Mouse (Mus musculus) liver, embryonic 14.5 days (tissue): Measurements from ENCODE around the gene Wasl. TPM values are rescaled to one million over a fixed set of nuclear protein-coding genes. Genes with fewer than 3 reads are reported as not detected.

Experiments
- ATAC-seq: fragments of 200-750 bp; cut with Nextera tagmentation; 2 replicates; pipeline ENCODE4 v1.8.0; 2017; ENCODE audit warnings: moderate number of reproducible peaks, mild to moderate bottlenecking, moderate library complexity; ENCODE audit not compliant: insufficient read depth
- DNase-seq, 3 experiments: peaks; one replicate each; pipeline ENCODE4 v3.0.0-alpha.2; 2012 to 2013; ENCODE audit warnings: low read depth in 3 of 3, low spot score in 3 of 3
- H3K27ac ChIP-seq: fragments of 300-500 bp; sonication (generic); 2 replicates; pipeline ENCODE4 v1.5.1; 2014; ENCODE audit warnings: moderate library complexity, mild to moderate bottlenecking, control low read depth, inconsistent platforms
- H3K27me3 ChIP-seq: fragments of 300-500 bp; sonication (generic); 2 replicates; pipeline ENCODE4 v1.6.1; 2014; ENCODE audit warnings: mild to moderate bottlenecking, low read length, moderate library complexity; ENCODE audit not compliant: control insufficient read depth, insufficient read depth
- H3K36me3 ChIP-seq: fragments of 300-500 bp; sonication (generic); replicated peaks from 2 replicates; pipeline ENCODE4 v1.6.1; 2014; ENCODE audit warnings: low read depth; ENCODE audit not compliant: control insufficient read depth, insufficient read depth
- H3K4me1 ChIP-seq, 2 experiments: fragments of 200-500 bp in 1 of 2; fragments of 300-500 bp in 1 of 2; sonication (generic) in 1 of 2; replicated peaks; 2 replicates each; pipeline ENCODE4 v1.6.1; 2012 to 2014; ENCODE audit warnings: antibody characterized with exemption in 1 of 2, inconsistent platforms in 1 of 2, low read length in 1 of 2; ENCODE audit not compliant: control insufficient read depth in 2 of 2, insufficient read depth in 2 of 2
- H3K4me2 ChIP-seq: fragments of 300-500 bp; sonication (generic); 2 replicates; pipeline ENCODE4 v1.6.1; 2014; ENCODE audit warnings: low read depth, mild to moderate bottlenecking, control low read depth, moderate library complexity
- H3K4me3 ChIP-seq, 2 experiments: fragments of 200-500 bp in 1 of 2; fragments of 300-500 bp in 1 of 2; sonication (generic) in 1 of 2; 2 replicates each; pipeline ENCODE4 v1.5.1; 2012 to 2014; ENCODE audit warnings: low read depth in 2 of 2, low read length in 2 of 2, mild to moderate bottlenecking in 2 of 2, control low read depth in 1 of 2, inconsistent platforms in 1 of 2, moderate library complexity in 1 of 2; ENCODE audit not compliant: insufficient read depth in 1 of 2
- H3K9ac ChIP-seq: fragments of 300-500 bp; sonication (generic); replicated peaks from 2 replicates; pipeline ENCODE4 v1.6.1; 2014; ENCODE audit warnings: mild to moderate bottlenecking, control low read depth, moderate library complexity
- H3K9me3 ChIP-seq: fragments of 300-500 bp; sonication (generic); 2 replicates; pipeline ENCODE4 v1.6.1; 2016; ENCODE audit warnings: low read length, mixed read lengths; ENCODE audit not compliant: control insufficient read depth
- CTCF ChIP-seq: IDR thresholded peaks from 2 replicates; pipeline ENCODE4 v1.5.1; 2016; ENCODE audit warnings: antibody characterized with exemption, low read depth, control low read depth
- EP300 ChIP-seq: IDR thresholded peaks from 2 replicates; pipeline ENCODE4 v1.6.1; 2016; ENCODE audit warnings: antibody characterized with exemption, low read depth
- WGBS: fragments of 180-500 bp; shearing (Covaris S2); extraction: QIAGEN DNeasy Blood & Tissue Kit; methylation state at CpG from one replicate; pipeline ENCODE4 v1.1.7; 2014; ENCODE audit not compliant: insufficient replicate concordance; 5-methylcytosine and 5-hydroxymethylcytosine counted together
- polyA plus RNA-seq, 2 experiments: library from polyadenylated mRNA; depleted of rRNA in 1 of 2; stranded (reverse) in 1 of 2; unstranded in 1 of 2; fragments of >200 nt; fragmentation: Nextera tagmentation in 1 of 2; extraction: Ambion mirVana in 1 of 2; gene quantifications; 2 replicates each; pipeline versions ENCODE4 v1.2.1 to v1.2.3; 2012 to 2014

The Wasl gene
- polyA plus RNA-seq, 2 experiments, result 6.0 to 11.4 TPM

GRCm38 (mm10) chr6:24571126-24571525 is 93.7 kb downstream of the Wasl start:
- ATAC-seq (peak; percentile 43; the same call in 1 of the 2 replicates), DNase-seq (no peak)
- 29% methylated on average over 6 of the region's 6 CpGs for WGBS
- Histone ChIP-seq H3K4me1 (no peaks in the 10 kb centered on the region), H3K4me2 (no peak overlapping the region), H3K4me3 (no peak overlapping the region), H3K9ac (no peak overlapping the region), H3K27ac (no peak overlapping the region), H3K27me3 (no peaks in the 10 kb centered on the region), H3K9me3 (no peaks in the 10 kb centered on the region), H3K36me3 (no peaks in the 10 kb centered on the region)
- TF ChIP-seq EP300 (no peak), CTCF (no peak)

GRCm38 (mm10) chr6:24570278-24570677 is 94.5 kb downstream of the Wasl start:
- H3K36me3 ChIP-seq, result no peaks in the 10 kb centered on the region
- no peaks in the 10 kb centered on the region for H3K9me3 ChIP-seq
- H3K9ac ChIP-seq, result no peak overlapping the region
- no peak overlapping the region for H3K27ac ChIP-seq
- no peak overlapping the region for H3K4me3 ChIP-seq
- DNase-seq, result no peak
- no peaks in the 10 kb centered on the region for H3K4me1 ChIP-seq
- ATAC-seq, result no peak
- no peaks in the 10 kb centered on the region for H3K27me3 ChIP-seq
- no peak overlapping the region for H3K4me2 ChIP-seq
- TF ChIP-seq EP300 (no peak), CTCF (no peak)
- WGBS, result 74% methylated on average over 11 of the region's 11 CpGs

DNA sequence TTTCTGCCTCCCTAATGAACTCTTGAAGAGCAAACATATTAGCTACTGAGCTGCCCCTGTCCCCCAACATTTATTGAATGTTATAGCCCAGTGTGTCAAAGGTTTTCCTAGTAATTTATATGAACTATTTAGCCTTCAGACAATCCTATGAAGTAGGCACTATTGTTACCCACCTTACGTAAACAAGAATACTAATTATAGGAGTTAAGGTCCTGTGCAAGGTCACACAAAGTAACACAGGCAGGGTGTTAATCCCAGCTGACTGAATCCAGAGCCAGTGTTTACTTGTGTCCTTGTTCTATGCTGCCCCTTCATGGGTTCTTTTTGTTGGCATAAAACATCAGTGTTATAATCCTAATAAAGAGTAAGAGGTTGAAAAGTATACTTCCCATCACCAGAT is 95.1 kb downstream of the Wasl start:
- Histone ChIP-seq H3K4me1 (no peaks in the 10 kb centered on the region), H3K9ac (no peak overlapping the region), H3K36me3 (no peaks in the 10 kb centered on the region), H3K27ac (no peak overlapping the region), H3K4me3 (no peak overlapping the region), H3K4me2 (no peak overlapping the region), H3K9me3 (no peaks in the 10 kb centered on the region), H3K27me3 (no peaks in the 10 kb centered on the region)
- TF ChIP-seq CTCF (no peak), EP300 (no peak)
- no peak for ATAC-seq
- DNase-seq, result no peak
- WGBS, result 66% methylated on average over 1 of the region's 1 CpGs

GRCm38 (mm10) chr6:24568963-24569362 is 95.8 kb downstream of the Wasl start:
- no peak overlapping the region for H3K9ac ChIP-seq
- WGBS, result 66% methylated on average over 5 of the region's 5 CpGs
- H3K36me3 ChIP-seq, result no peaks in the 10 kb centered on the region
- ATAC-seq (no peak), DNase-seq (no peak)
- H3K9me3 ChIP-seq, result no peaks in the 10 kb centered on the region
- no peak overlapping the region for H3K27ac ChIP-seq
- no peaks in the 10 kb centered on the region for H3K27me3 ChIP-seq
- no peak overlapping the region for H3K4me3 ChIP-seq
- H3K4me2 ChIP-seq, result no peak overlapping the region
- H3K4me1 ChIP-seq, result no peaks in the 10 kb centered on the region
- TF ChIP-seq EP300, result no peak

- Histone ChIP-seq H3K4me3 (no peak overlapping the region), H3K9ac (no peak overlapping the region), H3K36me3 (no peaks in the 10 kb centered on the region), H3K27me3 (no peaks in the 10 kb centered on the region), H3K4me1 (no peaks in the 10 kb centered on the region), H3K9me3 (no peaks in the 10 kb centered on the region), H3K27ac (no peak overlapping the region), H3K4me2 (no peak overlapping the region)
- TF ChIP-seq EP300, result no peak
- 72% methylated on average over 1 of the region's 1 CpGs for WGBS
- ATAC-seq, result no peak
- no peak for DNase-seq
Observed at GRCm38 (mm10) chr6:24564886-24565285, 99.9 kb downstream of the Wasl start.

- no peak overlapping the region for H3K4me3 ChIP-seq
- H3K4me2 ChIP-seq, result no peak overlapping the region
- H3K9me3 ChIP-seq, result no peaks in the 10 kb centered on the region
- H3K27me3 ChIP-seq, result no peaks in the 10 kb centered on the region
- H3K36me3 ChIP-seq, result no peaks in the 10 kb centered on the region
- no peak for TF ChIP-seq EP300
- no peak for TF ChIP-seq CTCF
- H3K4me1 ChIP-seq, result no peaks in the 10 kb centered on the region
- H3K9ac ChIP-seq, result no peak overlapping the region
- ATAC-seq, result no peak
- H3K27ac ChIP-seq, result no peak overlapping the region
- DNase-seq, result no peak
- WGBS, result 62% methylated on average over 9 of the region's 9 CpGs
Observed at GRCm38 (mm10) chr6:24564081-24564480, 100.7 kb downstream of the Wasl start.

Other genes with a start within 250 kb of the Wasl start
- 0.01 TPM in 1 of 2 replicates, not detected in the other for gene Iqub, start 149.9 kb downstream of the Wasl start, polyA plus RNA-seq (2012; rRNA removed)
- not detected in 2 replicates for gene Iqub, start 149.9 kb downstream of the Wasl start, polyA plus RNA-seq (2014; fragmentation: Nextera tagmentation; extraction: Ambion mirVana)
- 5.2 and 18.6 TPM in 2 replicates for gene Ndufa5, start 137.0 kb downstream of the Wasl start, polyA plus RNA-seq (2012; rRNA removed)
- 232 and 237 TPM in 2 replicates for gene Ndufa5, start 137.0 kb downstream of the Wasl start, polyA plus RNA-seq (2014; fragmentation: Nextera tagmentation; extraction: Ambion mirVana)
- 0.01 TPM in 1 of 2 replicates, not detected in the other for gene Asb15, start 136.9 kb downstream of the Wasl start, polyA plus RNA-seq (2012; rRNA removed)
- gene Asb15, start 136.9 kb downstream of the Wasl start, polyA plus RNA-seq (2014; fragmentation: Nextera tagmentation; extraction: Ambion mirVana), result not detected in 2 replicates
- 0.02 TPM in 2 replicates for gene Lmod2, start 67.2 kb downstream of the Wasl start, polyA plus RNA-seq (2012; rRNA removed)
- gene Lmod2, start 67.2 kb downstream of the Wasl start, polyA plus RNA-seq (2014; fragmentation: Nextera tagmentation; extraction: Ambion mirVana), result not detected in 2 replicates
- gene Hyal6, start 68.2 kb upstream of the Wasl start, polyA plus RNA-seq (2012; rRNA removed), result not detected in 2 replicates
- 0.03 TPM in 1 of 2 replicates, not detected in the other for gene Hyal6, start 68.2 kb upstream of the Wasl start, polyA plus RNA-seq (2014; fragmentation: Nextera tagmentation; extraction: Ambion mirVana)
- gene Hyal4, start 83.3 kb upstream of the Wasl start, polyA plus RNA-seq (2012; rRNA removed), result not detected in 2 replicates
- not detected in 2 replicates for gene Hyal4, start 83.3 kb upstream of the Wasl start, polyA plus RNA-seq (2014; fragmentation: Nextera tagmentation; extraction: Ambion mirVana)
- gene Spam1, start 126.2 kb upstream of the Wasl start, polyA plus RNA-seq (2012; rRNA removed), result not detected in 2 replicates
- gene Spam1, start 126.2 kb upstream of the Wasl start, polyA plus RNA-seq (2014; fragmentation: Nextera tagmentation; extraction: Ambion mirVana), result not detected in 2 replicates
- gene Hyal5, start 193.0 kb upstream of the Wasl start, polyA plus RNA-seq (2012; rRNA removed), result not detected in 2 replicates
- not detected in 2 replicates for gene Hyal5, start 193.0 kb upstream of the Wasl start, polyA plus RNA-seq (2014; fragmentation: Nextera tagmentation; extraction: Ambion mirVana)